Mouse (Mus musculus) spleen, postnatal 36 days (tissue): Measurements from ENCODE around the gene Usp29.

Source experiments
- DNase-seq, 2 experiments: peaks; one replicate each; pipeline ENCODE4 v3.0.0; 2022; ENCODE audit warnings: low spot score in 2 of 2, mixed read lengths in 1 of 2

Usp29 gene

DNA sequence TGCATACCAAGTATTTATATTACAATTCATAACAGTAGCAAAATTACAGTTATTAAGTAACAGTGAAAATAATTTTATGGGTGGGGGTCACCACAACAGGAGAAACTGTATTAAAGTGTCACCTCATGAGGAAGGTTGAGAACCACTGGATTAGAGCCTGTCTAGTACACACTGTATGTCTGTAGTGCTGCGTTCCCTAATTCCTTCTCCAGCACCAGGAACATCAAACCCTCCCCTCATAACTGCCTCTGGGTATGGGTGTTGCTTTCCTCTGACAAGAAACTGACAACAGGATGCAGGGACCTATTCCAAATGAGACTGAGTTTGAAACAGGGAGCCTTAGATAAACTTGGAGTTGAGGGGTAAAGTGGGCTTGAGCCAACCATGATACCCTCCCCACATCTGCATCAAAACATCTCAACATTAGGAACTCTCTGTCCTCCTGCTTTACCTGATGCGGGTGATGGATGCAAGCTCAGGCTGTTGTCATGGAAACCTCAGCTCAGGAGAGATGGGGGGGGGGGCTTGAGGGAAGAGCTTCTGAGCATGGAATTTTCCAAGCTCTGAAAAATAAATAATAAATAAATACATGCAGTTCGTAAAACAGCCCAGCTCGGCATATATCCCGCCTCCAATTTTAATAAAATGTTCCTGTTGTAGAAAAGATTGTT is 86.5 kb downstream of the Usp29 start:
- DNase-seq: no peak

DNA sequence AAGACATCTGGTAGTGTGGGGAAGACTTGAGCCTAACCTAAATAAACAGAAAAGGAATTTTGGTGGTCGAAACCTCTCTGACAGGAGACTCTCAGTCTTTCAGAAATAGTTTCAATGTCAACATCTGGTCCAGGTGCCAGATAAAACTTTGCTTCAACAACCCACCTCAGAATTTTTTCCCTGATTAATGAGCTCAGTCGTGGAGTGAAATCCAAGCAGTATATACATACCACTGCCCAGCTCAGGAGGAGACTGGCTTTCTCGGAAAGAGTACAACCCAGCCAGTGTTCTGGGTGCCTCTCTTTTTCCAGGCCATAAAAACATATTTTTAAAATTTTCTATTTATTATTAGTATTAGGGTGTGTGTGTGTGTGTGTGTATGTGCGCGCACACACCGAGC is 89.9 kb downstream of the Usp29 start:
- no peak for DNase-seq

- DNase-seq: no peak
Observed at GRCm38 (mm10) chr7:6822633-6823032, 92.3 kb downstream of the Usp29 start.

GRCm38 (mm10) chr7:6823673-6824072 is 93.3 kb downstream of the Usp29 start:
- DNase-seq: no peak

GRCm38 (mm10) chr7:6825966-6826647 is 95.7 kb downstream of the Usp29 start:
- DNase-seq: peak in 1 of 2 experiments; percentile 2

- no peak for DNase-seq
Observed at GRCm38 (mm10) chr7:6829148-6829547, 98.8 kb downstream of the Usp29 start.

GRCm38 (mm10) chr7:6834950-6835349 is 104.6 kb downstream of the Usp29 start:
- DNase-seq: no peak

GRCm38 (mm10) chr7:6835351-6835750 is 105.0 kb downstream of the Usp29 start:
- no peak for DNase-seq

- no peak for DNase-seq
Observed at GRCm38 (mm10) chr7:6837297-6837925, 107.0 kb downstream of the Usp29 start.

DNA sequence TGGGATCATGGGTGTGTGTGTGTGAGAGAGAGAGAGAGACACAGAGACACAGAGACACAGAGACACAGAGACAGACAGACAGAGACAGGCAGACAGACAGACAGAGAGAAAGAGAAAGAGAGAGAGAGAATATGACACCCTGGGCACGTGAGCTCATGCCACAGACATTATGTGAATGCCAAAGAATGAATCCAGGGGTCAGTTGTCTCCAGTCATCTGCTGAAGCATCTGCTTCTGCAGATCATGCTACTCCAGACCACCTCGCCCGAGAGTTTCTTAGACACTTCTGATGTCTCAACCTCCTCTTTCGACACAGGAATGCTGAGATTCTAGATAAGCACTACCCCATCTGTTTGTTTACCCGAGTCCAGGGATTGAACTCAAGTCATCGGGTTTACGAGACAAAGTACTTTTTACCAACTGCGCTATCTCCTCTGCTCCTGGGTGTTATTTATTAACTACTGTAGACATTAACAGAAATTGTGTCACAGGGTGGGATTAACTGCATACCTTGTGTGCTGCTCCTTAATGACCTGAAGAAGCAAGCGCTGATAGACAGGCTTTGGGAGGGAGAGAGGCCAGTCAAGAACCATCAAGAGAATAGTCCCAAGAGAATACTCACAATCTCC is 107.7 kb downstream of the Usp29 start:
- no peak for DNase-seq

- no peak for DNase-seq
Observed at GRCm38 (mm10) chr7:6840860-6841259, 110.5 kb downstream of the Usp29 start.

DNA sequence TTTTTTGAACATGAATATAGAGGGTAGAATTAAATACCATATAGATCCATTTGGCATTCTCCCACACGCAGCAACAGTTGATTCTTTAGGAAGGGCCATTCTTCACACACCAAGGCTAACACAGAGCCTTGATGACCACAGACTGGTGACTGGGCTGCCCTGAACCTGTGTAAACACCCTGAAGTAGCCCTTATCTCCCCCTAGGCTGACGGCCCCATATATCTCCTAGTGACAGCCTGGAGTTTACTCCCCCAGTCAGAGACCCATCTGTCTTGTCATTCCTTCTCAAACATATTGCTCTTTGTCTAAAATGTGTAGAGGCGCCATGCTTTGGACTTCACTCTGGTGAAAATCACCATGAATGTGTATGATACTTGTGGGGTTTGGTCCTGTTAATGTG is 119.1 kb downstream of the Usp29 start:
- DNase-seq: no peak

- no peak for DNase-seq
Observed at GRCm38 (mm10) chr7:6850321-6850720, 119.9 kb downstream of the Usp29 start.

DNA sequence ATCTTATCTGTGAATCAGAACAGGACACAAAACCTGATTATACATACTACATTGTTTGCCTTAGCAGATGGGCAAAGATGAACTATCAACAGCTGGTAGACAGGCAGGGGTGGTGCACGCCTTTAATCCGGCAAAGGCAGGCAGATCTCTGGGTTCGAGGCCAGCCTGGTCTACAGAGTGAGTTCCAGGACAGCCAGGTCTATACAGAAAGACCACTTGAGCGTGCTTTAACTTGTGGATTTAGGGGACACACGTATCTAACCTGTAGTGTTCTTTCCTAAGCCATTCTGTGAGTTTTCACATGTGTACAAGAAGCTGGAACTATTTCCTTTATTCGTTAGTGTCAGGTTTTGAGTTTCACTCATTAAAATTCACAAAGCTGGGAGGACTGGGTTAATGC is 120.9 kb downstream of the Usp29 start:
- no peak for DNase-seq

DNA sequence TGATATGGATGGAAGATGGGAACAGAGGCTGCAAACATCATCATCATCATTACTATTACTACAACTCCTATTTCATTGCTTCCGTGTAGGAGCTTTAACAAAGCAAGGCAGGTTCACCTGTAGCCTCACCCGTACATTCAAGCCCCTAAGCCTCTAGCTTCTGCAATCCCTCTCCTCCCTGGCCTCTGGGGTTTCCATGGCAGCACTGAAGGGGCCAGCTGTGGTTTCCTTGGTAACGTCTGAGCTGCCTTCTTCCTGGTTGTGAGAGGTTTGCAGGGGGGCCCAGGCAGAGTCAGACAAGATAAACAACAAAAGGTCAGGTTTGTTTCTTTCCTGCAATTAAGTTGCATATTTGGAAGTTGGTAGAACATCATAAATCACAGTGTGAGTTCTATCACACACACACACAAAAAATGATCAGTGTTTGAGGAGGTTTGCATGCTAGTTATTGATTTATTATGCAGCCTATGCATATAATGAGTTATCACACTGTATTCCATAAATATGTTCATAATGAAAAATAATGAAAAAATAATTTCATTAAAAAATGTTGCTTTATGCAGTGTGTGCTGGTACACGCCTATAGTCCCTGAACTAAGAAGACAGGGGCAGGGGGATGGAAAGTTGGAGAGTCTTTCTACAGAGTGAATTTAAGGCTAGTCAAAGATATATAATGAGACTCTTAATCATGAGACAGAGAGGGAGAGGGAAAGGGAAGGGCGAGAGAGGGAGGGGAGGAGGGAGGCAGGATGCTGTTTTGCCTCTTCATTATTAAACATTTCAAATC is 121.5 kb downstream of the Usp29 start:
- DNase-seq: no peak

GRCm38 (mm10) chr7:6855613-6856405 is 125.4 kb downstream of the Usp29 start:
- no peak for DNase-seq

DNA sequence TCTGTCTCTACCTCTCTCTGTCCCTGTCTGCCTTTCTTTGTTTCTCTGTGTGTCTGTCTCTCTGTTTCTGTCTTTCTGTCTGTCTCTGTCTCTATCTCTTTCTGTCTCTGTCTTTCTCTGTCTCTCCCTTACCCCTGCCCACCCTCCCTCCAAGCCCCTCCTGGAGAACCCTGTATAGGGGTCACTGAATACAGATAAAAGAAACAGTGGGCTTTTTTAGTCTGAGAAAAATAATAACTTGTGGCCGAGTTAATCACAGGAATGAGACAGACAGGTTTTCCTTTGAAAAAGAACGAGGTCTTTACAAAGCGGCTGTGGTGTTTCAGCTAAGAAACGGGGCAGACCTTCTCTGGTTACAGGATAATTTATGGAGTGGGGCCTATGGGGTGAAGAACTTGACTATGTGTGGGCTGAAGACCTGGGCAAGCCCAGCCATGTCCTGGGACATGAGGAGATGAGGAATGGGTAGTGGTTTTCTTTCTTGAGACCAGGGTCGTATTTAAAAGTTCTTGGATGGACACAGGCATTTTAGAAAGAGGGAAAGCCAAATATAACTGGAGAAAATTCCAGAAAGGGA is 128.4 kb downstream of the Usp29 start:
- DNase-seq: no peak

GRCm38 (mm10) chr7:6860689-6861088 is 130.3 kb downstream of the Usp29 start:
- no peak for DNase-seq

GRCm38 (mm10) chr7:6866351-6866750 is 136.0 kb downstream of the Usp29 start:
- DNase-seq: no peak

DNA sequence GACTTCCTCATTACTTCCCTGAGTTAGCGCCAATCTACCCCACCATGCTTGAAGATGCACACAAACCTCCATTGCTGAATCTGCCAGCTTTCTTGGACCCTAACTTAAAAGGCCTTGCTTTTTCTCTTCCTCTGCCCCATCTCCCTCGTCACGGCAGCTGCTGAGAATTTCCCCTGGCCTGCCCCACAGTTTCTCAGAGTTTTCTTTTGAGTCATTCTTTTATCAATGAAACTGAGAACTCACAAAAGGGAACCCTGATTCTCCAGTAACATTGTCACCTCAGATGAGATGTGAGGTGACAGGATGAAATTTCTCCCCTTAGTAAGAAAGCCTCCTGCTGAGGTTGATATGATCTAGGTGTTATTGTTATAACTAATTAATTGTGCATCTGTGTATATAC is 138.5 kb downstream of the Usp29 start:
- no peak for DNase-seq

DNA sequence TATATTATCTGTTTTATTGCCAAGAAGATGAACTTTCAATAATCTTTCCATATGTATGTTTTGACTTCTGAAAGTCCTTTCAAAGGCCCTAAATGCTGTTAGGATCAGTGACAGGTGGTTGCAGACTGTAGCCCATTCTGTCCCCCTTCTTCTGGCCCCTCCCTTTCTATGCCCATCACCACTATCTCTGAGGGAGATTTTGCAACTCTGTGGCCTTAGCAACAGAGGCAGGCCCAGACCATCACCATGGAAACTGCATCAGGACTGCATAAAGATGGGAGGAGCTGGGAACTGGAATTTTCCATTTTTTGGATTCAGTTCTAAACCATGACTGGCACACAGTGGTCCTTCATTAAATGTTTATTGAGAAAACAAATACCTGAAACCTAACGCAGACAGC is 139.2 kb downstream of the Usp29 start:
- no peak for DNase-seq
